Mouse (Mus musculus) E14TG2a.4 (cell line): ENCODE measurements around the gene Pafah1b1.

ENCODE experiments used
- CTCF ChIP-seq: conservative IDR thresholded peaks from 2 replicates; pipeline ENCODE4 v1.5.1; 2014; ENCODE audit warnings: low read length
- NANOG ChIP-seq: IDR thresholded peaks from 2 replicates; pipeline ENCODE4 v1.6.1; 2014; ENCODE audit warnings: borderline replicate concordance, low read length, mixed read lengths

DNA sequence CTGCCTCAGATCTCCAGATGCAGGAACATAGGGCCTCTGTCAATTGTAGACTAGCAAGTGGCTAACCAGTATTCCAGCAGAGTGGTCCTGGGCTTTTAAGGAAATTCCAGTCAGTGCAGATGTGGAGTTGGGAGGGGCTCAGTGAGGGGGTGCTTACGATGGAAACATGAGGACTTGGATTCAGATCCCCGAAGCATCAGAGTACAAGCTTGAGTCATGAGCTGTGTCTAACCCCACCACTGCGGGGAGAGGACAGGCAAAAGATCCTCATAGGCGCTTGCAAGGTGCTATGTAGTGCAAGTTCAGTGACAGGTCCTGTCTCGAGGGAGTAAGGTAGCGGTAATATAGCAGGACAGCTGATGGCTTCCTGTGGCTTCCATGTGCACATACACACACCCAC is 62.2 kb downstream of the Pafah1b1 start:
- TF ChIP-seq CTCF (no peak), NANOG (no peak)
